Mouse (Mus musculus): Measurements from ENCODE around the gene Fam102a. TPM values are rescaled to one million over a fixed set of nuclear protein-coding genes. Genes with fewer than 3 reads are reported as not detected.

The Fam102a gene
- total RNA-seq, 1 experiment, result 11.6 TPM

DNA sequence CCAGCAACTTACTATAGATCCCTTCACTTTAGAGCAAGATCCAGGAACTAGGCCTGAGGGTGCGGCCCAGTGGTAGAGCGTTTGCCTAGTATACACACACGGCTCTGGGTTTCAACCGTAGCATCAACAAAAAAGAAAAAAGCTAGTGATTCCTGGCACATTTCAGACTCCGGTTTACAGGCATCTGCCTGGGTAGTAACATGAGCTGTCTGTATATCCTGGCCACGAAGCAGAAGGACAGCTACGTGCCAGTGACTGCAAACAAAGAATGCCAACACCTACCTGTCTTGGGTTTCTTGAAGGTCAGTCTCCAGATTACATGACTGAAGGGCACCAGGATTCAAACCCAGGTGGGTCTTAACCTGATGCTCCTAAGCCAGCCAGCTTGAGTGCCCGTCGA is 14.0 kb downstream of the Fam102a start:
- Histone ChIP-seq H3K4me1 (ENCODE audit: control insufficient read depth in 2 of 2, insufficient read depth in 2 of 2, low read length in 2 of 2, poor library complexity in 1 of 2) (no peaks in the 10 kb centered on the region), H3K9me3 (ENCODE audit: control insufficient read depth, insufficient read depth, low read depth, low read length) (no peaks in the 10 kb centered on the region), H3K27ac (ENCODE audit: insufficient read depth, low read depth, low read length, poor library complexity, severe bottlenecking) (no peak overlapping the region), H3K4me3 (ENCODE audit: insufficient read depth in 1 of 2, low read depth in 1 of 2, low read length in 2 of 2, poor library complexity in 1 of 2, severe bottlenecking in 1 of 2) (no peak overlapping the region), H3K9ac (ENCODE audit: insufficient read depth, low read depth, low read length, poor library complexity, severe bottlenecking) (no peak overlapping the region), H3K36me3 (ENCODE audit: control insufficient read depth, insufficient read depth, low read length, poor library complexity, severe bottlenecking) (no peaks in the 10 kb centered on the region)
- DNase-seq (ENCODE audit: low read depth, low spot score), result no peak
- in situ Hi-C loops (cut with MboI; ENCODE audit: low sequenced_read_pairs in 2 of 2, unreplicated experiment in 2 of 2), result no loop called here
- TF ChIP-seq CHD2 (IDR thresholded peaks at IDR 0.05; ENCODE audit: low read depth, low read length), result no peak
- no peak for TF ChIP-seq ZC3H11A (IDR thresholded peaks at IDR 0.05; ENCODE audit: borderline replicate concordance, low read depth, low read length)
- no peak for TF ChIP-seq MAFK (IDR thresholded peaks at IDR 0.05; ENCODE audit: insufficient read depth, low read depth, low read length)
- TF ChIP-seq ZNF384 (IDR thresholded peaks at IDR 0.05; ENCODE audit: low read depth, low read length), result no peak
- no peak for TF ChIP-seq HCFC1 (IDR thresholded peaks at IDR 0.05; ENCODE audit: borderline replicate concordance, insufficient read depth, low read length)

DNA sequence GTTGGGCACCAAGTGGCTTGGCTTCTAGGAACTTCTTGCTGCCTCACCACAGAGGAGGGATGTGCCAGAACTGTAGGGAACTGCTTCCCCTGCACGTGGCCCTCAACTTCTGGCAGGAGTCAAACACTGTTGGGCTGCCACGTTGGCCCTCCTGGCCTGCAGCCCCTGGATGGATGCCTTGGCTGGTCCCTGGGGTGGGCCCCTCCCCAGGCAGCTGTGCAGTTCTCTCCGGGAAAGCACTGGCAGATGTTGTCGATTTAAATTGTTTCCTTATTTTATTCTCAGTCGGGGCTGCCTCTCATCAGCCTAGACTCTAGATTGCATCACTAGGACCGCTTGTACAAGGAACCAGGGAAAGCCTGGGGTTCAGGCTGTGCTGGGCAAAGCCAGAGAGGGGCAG is 14.6 kb downstream of the Fam102a start:
- Histone ChIP-seq H3K4me3 (ENCODE audit: insufficient read depth in 1 of 2, low read depth in 1 of 2, low read length in 2 of 2, poor library complexity in 1 of 2, severe bottlenecking in 1 of 2) (no peak overlapping the region), H3K27ac (ENCODE audit: insufficient read depth, low read depth, low read length, poor library complexity, severe bottlenecking) (no peak overlapping the region), H3K9me3 (ENCODE audit: control insufficient read depth, insufficient read depth, low read depth, low read length) (no peaks in the 10 kb centered on the region), H3K36me3 (ENCODE audit: control insufficient read depth, insufficient read depth, low read length, poor library complexity, severe bottlenecking) (no peaks in the 10 kb centered on the region), H3K9ac (ENCODE audit: insufficient read depth, low read depth, low read length, poor library complexity, severe bottlenecking) (no peak overlapping the region), H3K4me1 (ENCODE audit: control insufficient read depth in 2 of 2, insufficient read depth in 2 of 2, low read length in 2 of 2, poor library complexity in 1 of 2) (no peaks in the 10 kb centered on the region)
- no peak for TF ChIP-seq ZC3H11A (IDR thresholded peaks at IDR 0.05; ENCODE audit: borderline replicate concordance, low read depth, low read length)
- no peak for TF ChIP-seq HCFC1 (IDR thresholded peaks at IDR 0.05; ENCODE audit: borderline replicate concordance, insufficient read depth, low read length)
- TF ChIP-seq MAFK (IDR thresholded peaks at IDR 0.05; ENCODE audit: insufficient read depth, low read depth, low read length), result no peak
- TF ChIP-seq CHD2 (IDR thresholded peaks at IDR 0.05; ENCODE audit: low read depth, low read length), result no peak
- TF ChIP-seq ZNF384 (IDR thresholded peaks at IDR 0.05; ENCODE audit: low read depth, low read length), result no peak
- in situ Hi-C loops (cut with MboI; ENCODE audit: low sequenced_read_pairs in 2 of 2, unreplicated experiment in 2 of 2), result no loop called here
- DNase-seq (ENCODE audit: low read depth, low spot score), result no peak

DNA sequence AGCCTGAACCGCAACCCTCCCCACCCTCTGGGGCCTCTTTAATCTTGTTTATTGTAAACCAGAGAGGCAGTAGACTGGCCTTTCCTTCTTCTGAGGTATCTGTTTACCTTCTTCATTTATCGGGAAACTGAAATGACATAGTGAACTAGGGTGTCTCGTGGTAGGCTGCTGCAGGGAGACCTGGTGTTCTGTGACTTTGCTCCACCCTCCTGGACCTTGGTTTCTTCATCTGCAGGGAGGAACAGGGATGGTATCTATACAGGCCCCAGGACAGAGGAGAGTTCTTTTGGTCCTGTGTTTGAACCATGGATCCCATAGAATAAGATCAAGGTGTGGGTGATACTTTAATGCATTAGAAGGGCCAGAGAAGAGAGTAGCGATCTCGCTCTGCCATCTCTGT is 16.1 kb downstream of the Fam102a start:
- H3K4me3 ChIP-seq (ENCODE audit: insufficient read depth in 1 of 2, low read depth in 1 of 2, low read length in 2 of 2, poor library complexity in 1 of 2, severe bottlenecking in 1 of 2), result no peak overlapping the region
- TF ChIP-seq HCFC1 (IDR thresholded peaks at IDR 0.05; ENCODE audit: borderline replicate concordance, insufficient read depth, low read length) (no peak), MAFK (IDR thresholded peaks at IDR 0.05; ENCODE audit: insufficient read depth, low read depth, low read length) (no peak), ZC3H11A (IDR thresholded peaks at IDR 0.05; ENCODE audit: borderline replicate concordance, low read depth, low read length) (no peak), ZNF384 (IDR thresholded peaks at IDR 0.05; ENCODE audit: low read depth, low read length) (no peak), CHD2 (IDR thresholded peaks at IDR 0.05; ENCODE audit: low read depth, low read length) (no peak)
- in situ Hi-C loops (cut with MboI; ENCODE audit: low sequenced_read_pairs in 2 of 2, unreplicated experiment in 2 of 2), result no loop called here
- H3K9ac ChIP-seq (ENCODE audit: insufficient read depth, low read depth, low read length, poor library complexity, severe bottlenecking), result no peak overlapping the region
- peaks cover 0 to 4% of the 10 kb centered on the region in 2 experiments; a peak in 1 of 4 replicates for H3K4me1 ChIP-seq (ENCODE audit: control insufficient read depth in 2 of 2, insufficient read depth in 2 of 2, low read length in 2 of 2, poor library complexity in 1 of 2)
- no peak overlapping the region for H3K27ac ChIP-seq (ENCODE audit: insufficient read depth, low read depth, low read length, poor library complexity, severe bottlenecking)
- H3K9me3 ChIP-seq (ENCODE audit: control insufficient read depth, insufficient read depth, low read depth, low read length), result no peaks in the 10 kb centered on the region
- no peaks in the 10 kb centered on the region for H3K36me3 ChIP-seq (ENCODE audit: control insufficient read depth, insufficient read depth, low read length, poor library complexity, severe bottlenecking)
- no peak for DNase-seq (ENCODE audit: low read depth, low spot score)

DNA sequence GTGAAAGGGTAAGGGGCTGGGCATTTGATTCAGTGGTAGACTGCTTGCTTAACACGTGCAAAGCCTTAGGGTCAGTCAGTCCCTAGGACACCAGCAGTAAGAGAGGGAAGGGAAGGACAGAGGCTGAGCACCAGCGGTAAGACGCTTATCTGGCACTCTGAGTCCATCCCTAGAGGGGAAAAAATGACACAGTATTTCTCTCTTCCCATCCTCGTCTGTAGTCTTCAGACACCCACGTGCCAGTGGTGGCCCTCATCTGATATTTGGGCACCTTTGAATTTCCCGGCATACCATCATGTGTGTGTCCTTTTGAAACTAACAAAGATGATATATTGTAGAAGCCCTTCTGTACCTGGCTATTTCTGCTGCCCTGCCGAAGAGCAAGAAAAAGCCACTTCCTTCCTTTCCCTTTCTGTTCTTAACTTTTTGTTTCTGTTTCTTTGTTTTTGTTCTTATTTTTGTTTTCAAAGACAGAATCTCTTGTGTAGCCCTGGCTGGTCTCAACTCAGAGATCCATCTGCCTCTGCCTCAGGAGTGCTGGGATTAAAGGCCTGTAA is 18.5 kb downstream of the Fam102a start:
- H3K27ac ChIP-seq (ENCODE audit: insufficient read depth, low read depth, low read length, poor library complexity, severe bottlenecking), result no peak overlapping the region
- H3K4me1 ChIP-seq (ENCODE audit: control insufficient read depth in 2 of 2, insufficient read depth in 2 of 2, low read length in 2 of 2, poor library complexity in 1 of 2), result peaks cover 6 to 15% of the 10 kb centered on the region in 2 experiments; a peak in 2 of 4 replicates
- no peaks in the 10 kb centered on the region for H3K9me3 ChIP-seq (ENCODE audit: control insufficient read depth, insufficient read depth, low read depth, low read length)
- H3K36me3 ChIP-seq (ENCODE audit: control insufficient read depth, insufficient read depth, low read length, poor library complexity, severe bottlenecking), result no peaks in the 10 kb centered on the region; the same call in 1 of the 2 replicates
- no peak overlapping the region for H3K9ac ChIP-seq (ENCODE audit: insufficient read depth, low read depth, low read length, poor library complexity, severe bottlenecking)
- TF ChIP-seq HCFC1 (IDR thresholded peaks at IDR 0.05; ENCODE audit: borderline replicate concordance, insufficient read depth, low read length), result no peak
- TF ChIP-seq ZNF384 (IDR thresholded peaks at IDR 0.05; ENCODE audit: low read depth, low read length), result no peak
- TF ChIP-seq CHD2 (IDR thresholded peaks at IDR 0.05; ENCODE audit: low read depth, low read length), result no peak
- no peak for TF ChIP-seq ZC3H11A (IDR thresholded peaks at IDR 0.05; ENCODE audit: borderline replicate concordance, low read depth, low read length)
- no peak for TF ChIP-seq MAFK (IDR thresholded peaks at IDR 0.05; ENCODE audit: insufficient read depth, low read depth, low read length)
- no peak for DNase-seq (ENCODE audit: low read depth, low spot score)
- in situ Hi-C loops (cut with MboI; ENCODE audit: low sequenced_read_pairs in 2 of 2, unreplicated experiment in 2 of 2), result no loop called here
- H3K4me3 ChIP-seq (ENCODE audit: insufficient read depth in 1 of 2, low read depth in 1 of 2, low read length in 2 of 2, poor library complexity in 1 of 2, severe bottlenecking in 1 of 2), result no peak overlapping the region
